Mouse (Mus musculus) CH12.LX (cell line): ENCODE data around the gene Prkci. TPM values are rescaled to one million over a fixed set of nuclear protein-coding genes. Genes with fewer than 3 reads are reported as not detected.

Source experiments
- DNase-seq: peaks from one replicate; pipeline ENCODE4 v3.0.0-alpha.2; 2013; ENCODE audit errors: extremely low read depth
- H3K27ac ChIP-seq: 2 replicates; pipeline ENCODE4 v1.5.1; 2012; ENCODE audit warnings: low read depth, mild to moderate bottlenecking, control low read depth, moderate library complexity; ENCODE audit not compliant: insufficient read depth
- H3K27me3 ChIP-seq: replicated peaks from 2 replicates; pipeline ENCODE3; 2012; ENCODE audit warnings: inconsistent platforms
- H3K36me3 ChIP-seq, 2 experiments: replicated peaks in 1 of 2; 2 replicates each; pipeline versions ENCODE3 to v1.6.1; 2012; ENCODE audit warnings: inconsistent platforms in 1 of 2, low read length in 1 of 2, mild to moderate bottlenecking in 1 of 2, mixed read lengths in 1 of 2, moderate library complexity in 1 of 2; ENCODE audit not compliant: control insufficient read depth in 1 of 2, insufficient read depth in 1 of 2
- H3K4me1 ChIP-seq, 2 experiments: 2 replicates each; pipeline ENCODE4 v1.6.1; 2012; ENCODE audit warnings: inconsistent platforms in 1 of 2, moderate library complexity in 1 of 2; ENCODE audit not compliant: insufficient read depth in 2 of 2, control insufficient read depth in 1 of 2
- H3K4me2 ChIP-seq: 2 replicates; pipeline ENCODE4 v1.6.1; 2012; ENCODE audit warnings: low read depth, mild to moderate bottlenecking, control low read depth; ENCODE audit not compliant: poor library complexity, insufficient read depth, severe bottlenecking
- H3K4me3 ChIP-seq, 3 experiments: fragments of 150-350 bp in 1 of 3; sonication (generic) in 1 of 3; replicated peaks in 1 of 3; 2 replicates each; pipeline versions ENCODE3 to v1.5.1; 2011 to 2012; ENCODE audit warnings: low read depth in 2 of 3, low read length in 2 of 3, mild to moderate bottlenecking in 2 of 3, moderate library complexity in 2 of 3, control low read depth in 1 of 3, improper control_type of control experiment in 1 of 3, inconsistent platforms in 1 of 3, mixed read lengths in 1 of 3; ENCODE audit not compliant: poor library complexity in 1 of 3
- H3K79me2 ChIP-seq: replicated peaks from 2 replicates; pipeline ENCODE4 v1.6.1; 2012; ENCODE audit warnings: mild to moderate bottlenecking, moderate library complexity; ENCODE audit not compliant: control insufficient read depth, poor library complexity, insufficient read depth, severe bottlenecking; ENCODE audit errors: extremely low read depth
- H3K9ac ChIP-seq: 2 replicates; pipeline ENCODE4 v1.6.1; 2012; ENCODE audit warnings: low read depth, mild to moderate bottlenecking, control low read depth, moderate library complexity; ENCODE audit not compliant: insufficient read depth
- H3K9me3 ChIP-seq: replicated peaks from 2 replicates; pipeline ENCODE3; 2012; ENCODE audit warnings: low read length, inconsistent platforms, mixed read lengths
- BHLHE40 ChIP-seq: IDR thresholded peaks from 2 replicates; pipeline ENCODE4 v1.6.1; 2011; ENCODE audit warnings: mild to moderate bottlenecking, low read depth, low read length, improper control_type of control experiment
- CHD1 ChIP-seq: IDR thresholded peaks from 2 replicates; pipeline ENCODE4 v1.6.1; 2012; ENCODE audit warnings: low read depth, low read length, improper control_type of control experiment, inconsistent platforms
- CHD2 ChIP-seq: IDR thresholded peaks from 2 replicates; pipeline ENCODE4 v1.6.1; 2011; ENCODE audit warnings: low read length, improper control_type of control experiment
- CTCF ChIP-seq, 2 experiments: IDR thresholded peaks in 1 of 2; conservative IDR thresholded peaks in 1 of 2; 2 replicates each; pipeline ENCODE4 v1.5.1; 2011 to 2012; ENCODE audit warnings: low read depth in 2 of 2, low read length in 2 of 2, improper control_type of control experiment in 1 of 2, inconsistent platforms in 1 of 2, mild to moderate bottlenecking in 1 of 2, moderate library complexity in 1 of 2
- E2F4 ChIP-seq: IDR thresholded peaks from 2 replicates; pipeline ENCODE4 v1.6.1; 2011; ENCODE audit warnings: low read depth, low read length, improper control_type of control experiment; ENCODE audit not compliant: insufficient replicate concordance
- ELF1 ChIP-seq: IDR thresholded peaks from 2 replicates; pipeline ENCODE4 v1.6.1; 2014; ENCODE audit warnings: low read depth, mild to moderate bottlenecking, inconsistent platforms, low read length, improper control_type of control experiment
- EP300 ChIP-seq: IDR thresholded peaks from 2 replicates; pipeline ENCODE4 v1.6.1; 2011; ENCODE audit warnings: low read length, improper control_type of control experiment
- ETS1 ChIP-seq: conservative IDR thresholded peaks from 2 replicates; pipeline ENCODE4 v1.6.1; 2012; ENCODE audit warnings: low read depth, mild to moderate bottlenecking, inconsistent platforms, low read length, improper control_type of control experiment, moderate library complexity
- GABPA ChIP-seq: IDR thresholded peaks from 2 replicates; pipeline ENCODE4 v1.6.1; 2012; ENCODE audit warnings: low read depth, low read length, improper control_type of control experiment, inconsistent platforms; ENCODE audit not compliant: insufficient replicate concordance
- HCFC1 ChIP-seq: IDR thresholded peaks from 2 replicates; pipeline ENCODE4 v1.6.1; 2012; ENCODE audit warnings: low read depth, mild to moderate bottlenecking, inconsistent platforms, low read length, improper control_type of control experiment
- IRF4 ChIP-seq: IDR thresholded peaks from 2 replicates; pipeline ENCODE4 v1.6.1; 2014; ENCODE audit warnings: low read depth, mild to moderate bottlenecking, inconsistent platforms, low read length, improper control_type of control experiment
- JUN ChIP-seq: IDR thresholded peaks from 2 replicates; pipeline ENCODE4 v1.6.1; 2011; ENCODE audit warnings: low read depth, mild to moderate bottlenecking, low read length, improper control_type of control experiment, moderate library complexity; ENCODE audit not compliant: insufficient read depth
- JUND ChIP-seq: conservative IDR thresholded peaks from 2 replicates; pipeline ENCODE4 v1.6.1; 2011; ENCODE audit warnings: low read depth, low read length, improper control_type of control experiment
- KAT2A ChIP-seq: IDR thresholded peaks from 2 replicates; pipeline ENCODE4 v1.6.1; 2012; ENCODE audit warnings: low read length, improper control_type of control experiment, inconsistent platforms; ENCODE audit not compliant: insufficient replicate concordance
- MAFK ChIP-seq: IDR thresholded peaks from 2 replicates; pipeline ENCODE4 v1.6.1; 2011; ENCODE audit warnings: low read length, improper control_type of control experiment; ENCODE audit not compliant: insufficient replicate concordance
- MAX ChIP-seq: IDR thresholded peaks from 2 replicates; pipeline ENCODE4 v1.6.1; 2011; ENCODE audit warnings: low read length, improper control_type of control experiment
- MAZ ChIP-seq: IDR thresholded peaks from 2 replicates; pipeline ENCODE4 v1.6.1; 2012; ENCODE audit warnings: low read depth, mild to moderate bottlenecking, inconsistent platforms, low read length, improper control_type of control experiment, moderate library complexity
- MEF2A ChIP-seq: IDR thresholded peaks from 2 replicates; pipeline ENCODE4 v1.6.1; 2014; ENCODE audit warnings: low read depth, mild to moderate bottlenecking, inconsistent platforms, low read length, improper control_type of control experiment, borderline replicate concordance
- MXI1 ChIP-seq: IDR thresholded peaks from 2 replicates; pipeline ENCODE4 v1.6.1; 2011; ENCODE audit warnings: mild to moderate bottlenecking, low read depth, low read length, improper control_type of control experiment
- MYC ChIP-seq: IDR thresholded peaks from 2 replicates; pipeline ENCODE4 v1.6.1; 2011; ENCODE audit warnings: low read depth, mild to moderate bottlenecking, improper control_type of control experiment, low read length
- NELFE ChIP-seq: IDR thresholded peaks from 2 replicates; pipeline ENCODE4 v1.6.1; 2011; ENCODE audit warnings: low read depth, low read length, improper control_type of control experiment
- NRF1 ChIP-seq: IDR thresholded peaks from 2 replicates; pipeline ENCODE4 v1.6.1; 2014; ENCODE audit warnings: low read depth, mild to moderate bottlenecking, inconsistent platforms, low read length, improper control_type of control experiment, moderate library complexity
- PAX5 ChIP-seq: IDR thresholded peaks from 2 replicates; pipeline ENCODE4 v1.6.1; 2012; ENCODE audit warnings: low read length, inconsistent platforms, mixed read lengths
- POLR2A ChIP-seq: IDR thresholded peaks from 2 replicates; pipeline ENCODE4 v1.6.1; 2011; ENCODE audit warnings: low read depth, mild to moderate bottlenecking, improper control_type of control experiment, low read length
- POLR2AphosphoS2 ChIP-seq: IDR thresholded peaks from 2 replicates; pipeline ENCODE4 v1.6.1; 2011; ENCODE audit warnings: low read depth, low read length, improper control_type of control experiment
- RAD21 ChIP-seq: IDR thresholded peaks from 2 replicates; pipeline ENCODE4 v1.6.1; 2011; ENCODE audit warnings: low read depth, mild to moderate bottlenecking, low read length, improper control_type of control experiment, moderate library complexity
- RCOR1 ChIP-seq: conservative IDR thresholded peaks from 2 replicates; pipeline ENCODE4 v1.6.1; 2012; ENCODE audit warnings: low read depth, mild to moderate bottlenecking, inconsistent platforms, low read length, improper control_type of control experiment
- SIN3A ChIP-seq: IDR thresholded peaks from 2 replicates; pipeline ENCODE4 v1.6.1; 2012; ENCODE audit warnings: low read length, improper control_type of control experiment, inconsistent platforms
- SMC3 ChIP-seq: IDR thresholded peaks from 2 replicates; pipeline ENCODE4 v1.6.1; 2011; ENCODE audit warnings: low read depth, low read length, improper control_type of control experiment
- TBP ChIP-seq: conservative IDR thresholded peaks from 2 replicates; pipeline ENCODE4 v1.6.1; 2011; ENCODE audit warnings: low read depth, low read length, improper control_type of control experiment
- TCF12 ChIP-seq: IDR thresholded peaks from 2 replicates; pipeline ENCODE4 v1.6.1; 2014; ENCODE audit warnings: low read depth, mild to moderate bottlenecking, inconsistent platforms, low read length, improper control_type of control experiment
- UBTF ChIP-seq: IDR thresholded peaks from 2 replicates; pipeline ENCODE4 v1.6.1; 2012; ENCODE audit warnings: low read depth, mild to moderate bottlenecking, inconsistent platforms, low read length, improper control_type of control experiment, moderate library complexity
- USF1 ChIP-seq: IDR thresholded peaks from 2 replicates; pipeline ENCODE4 v1.6.1; 2014; ENCODE audit warnings: low read depth, mild to moderate bottlenecking, inconsistent platforms, low read length, improper control_type of control experiment
- USF2 ChIP-seq: conservative IDR thresholded peaks from 2 replicates; pipeline ENCODE4 v1.6.1; 2011; ENCODE audit warnings: low read depth, low read length, improper control_type of control experiment
- ZC3H11A ChIP-seq: IDR thresholded peaks from 2 replicates; pipeline ENCODE4 v1.6.1; 2012; ENCODE audit warnings: low read depth, mild to moderate bottlenecking, inconsistent platforms, low read length, improper control_type of control experiment
- ZKSCAN1 ChIP-seq: IDR thresholded peaks from 2 replicates; pipeline ENCODE4 v1.6.1; 2012; ENCODE audit warnings: low read depth, inconsistent platforms, low read length, improper control_type of control experiment, borderline replicate concordance
- ZMIZ1 ChIP-seq: IDR thresholded peaks from 2 replicates; pipeline ENCODE4 v1.6.1; 2012; ENCODE audit warnings: low read depth, mild to moderate bottlenecking, inconsistent platforms, low read length, improper control_type of control experiment
- ZNF384 ChIP-seq: IDR thresholded peaks from 2 replicates; pipeline ENCODE4 v1.6.1; 2012; ENCODE audit warnings: low read depth, low read length, improper control_type of control experiment, inconsistent platforms
- dilution Hi-C: fragments of 300-500 bp; cut with MboI; formaldehyde crosslinking; loops from 2 replicates; pipeline ENCODE4 v1.14.3; 2020; ENCODE audit warnings: low sequenced_read_pairs; ENCODE audit not compliant: extremely low pct_unique_long_range_greater_than_20kb, extremely low pct_ligation_motif_present
- in situ Hi-C: fragments of 300-500 bp; cut with MboI; formaldehyde crosslinking; loops from 3 replicates; pipeline ENCODE4 v1.14.3; 2019; ENCODE audit warnings: low sequenced_read_pairs, low pct_ligation_motif_present, low pct_unique_long_range_greater_than_20kb, mixed read lengths
- polyA plus RNA-seq: library from polyadenylated mRNA; unstranded; fragments of >175 nt; gene quantifications from 2 replicates; pipeline ENCODE4 v1.2.1, GENCODE M21; 2012; ENCODE audit warnings: low read depth; ENCODE audit not compliant: insufficient read length
- total RNA-seq, 2 experiments: library from RNA; depleted of rRNA; stranded (reverse); fragments of 300-350 nt in 1 of 2; fragments of >200 nt in 1 of 2; gene quantifications; 2 replicates each; pipeline ENCODE4 v1.2.3; 2012 to 2014

The Prkci gene
- total and polyA plus RNA-seq, 3 experiments = 14.8 to 17.1 (median 16.7) TPM

DNA sequence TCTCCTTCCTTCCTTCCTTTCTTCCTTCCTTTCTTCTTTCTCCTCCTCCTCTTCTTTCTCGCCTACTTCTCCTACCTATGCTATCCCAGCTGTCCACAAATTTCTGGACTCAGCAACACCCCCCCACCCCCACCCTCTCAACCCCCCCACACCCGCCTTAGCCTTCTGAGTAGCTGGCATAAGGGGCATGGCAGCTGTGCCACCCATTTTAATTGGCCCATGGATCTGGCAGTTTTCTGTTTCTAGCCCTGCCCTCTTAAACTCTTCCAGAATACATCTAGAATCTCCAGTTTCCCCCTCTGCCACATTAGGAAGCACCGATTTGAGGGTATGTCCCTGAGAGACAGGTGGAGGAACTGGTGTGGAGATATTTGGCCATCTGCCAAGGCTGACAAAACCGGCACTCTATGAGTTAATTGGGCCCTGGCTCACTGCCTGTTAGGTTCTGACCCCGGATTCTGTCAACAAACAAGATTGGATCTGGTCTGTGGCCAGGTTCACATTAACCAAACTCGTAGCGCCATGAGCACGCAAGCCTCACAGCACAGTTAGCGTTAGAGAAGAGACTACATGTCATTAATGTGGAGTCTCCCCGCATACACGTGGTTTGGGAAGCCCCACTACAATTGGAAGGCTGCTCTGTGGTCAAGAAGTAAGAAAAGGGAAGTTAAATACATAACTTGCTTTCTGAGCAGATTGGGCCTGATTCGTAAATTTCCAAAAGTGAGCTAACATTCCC is 88.1 kb downstream of the Prkci start:
- H3K27me3 ChIP-seq = no peaks in the 10 kb centered on the region
- dilution Hi-C loops = no loop called here
- no peak overlapping the region for H3K4me3 ChIP-seq
- H3K79me2 ChIP-seq = no peaks in the 10 kb centered on the region
- peaks cover 17 to 60% of the 10 kb centered on the region in 2 experiments for H3K4me1 ChIP-seq
- H3K9ac ChIP-seq = peak overlapping the region; percentile 18; the same call in 1 of the 2 replicates
- H3K36me3 ChIP-seq = no peaks in the 10 kb centered on the region
- in situ Hi-C loops = no loop called here
- no peaks in the 10 kb centered on the region for H3K9me3 ChIP-seq
- peak; percentile 74 for DNase-seq
- no peak for TF ChIP-seq MAZ
- no peak for TF ChIP-seq TCF12
- peak; percentile 78 for TF ChIP-seq BHLHE40
- TF ChIP-seq JUN = no peak
- TF ChIP-seq MEF2A = peak; percentile 63
- no peak for TF ChIP-seq POLR2A
- peak; percentile 83 for TF ChIP-seq MXI1
- no peak for TF ChIP-seq PAX5
- no peak for TF ChIP-seq JUND
- TF ChIP-seq HCFC1 = no peak
- no peak for TF ChIP-seq ZNF384
- TF ChIP-seq RAD21 = no peak
- TF ChIP-seq RCOR1 = no peak
- TF ChIP-seq TBP = no peak
- no peak for TF ChIP-seq KAT2A
- no peak for TF ChIP-seq CHD1
- TF ChIP-seq MAX = peak; percentile 92
- no peak for TF ChIP-seq ZC3H11A
- peak; percentile 76 for TF ChIP-seq ETS1
- no peak for TF ChIP-seq NRF1
- no peak; the same call in 1 of the 2 replicates for TF ChIP-seq ELF1
- TF ChIP-seq MYC = peak; percentile 92
- no peak for TF ChIP-seq CTCF (conservative IDR thresholded peaks at IDR 0.05 in 1 of 2, IDR thresholded peaks at IDR 0.05 in 1 of 2; ENCODE audit: low read depth in 2 of 2, low read length in 2 of 2)
- TF ChIP-seq USF2 = no peak
- no peak for TF ChIP-seq ZMIZ1
- peak; percentile 15; the same call in 1 of the 2 replicates for TF ChIP-seq USF1
- no peak for TF ChIP-seq SMC3
- no peak for TF ChIP-seq ZKSCAN1
- no peak for TF ChIP-seq SIN3A
- no peak for TF ChIP-seq CHD2
- peak; percentile 42; the same call in 1 of the 2 replicates for TF ChIP-seq IRF4
- TF ChIP-seq MAFK = no peak
- TF ChIP-seq GABPA = no peak
- no peak; the same call in 1 of the 2 replicates for TF ChIP-seq EP300
- TF ChIP-seq NELFE = no peak
- no peak for TF ChIP-seq UBTF
- no peak for TF ChIP-seq E2F4
- no peak for TF ChIP-seq POLR2AphosphoS2
- H3K27ac ChIP-seq = peak overlapping the region; percentile 22; the same call in 1 of the 2 replicates
- H3K4me2 ChIP-seq = peak overlapping the region; percentile 75
